Mouse (Mus musculus): ENCODE results near the gene Gatad2a.
"Not testable (repeated sequence)": the region's sequence is repeated elsewhere in the genome, so short reads cannot be mapped to it uniquely, and the experiment has no call there.

Gatad2a gene

GRCm38 (mm10) chr8:69995422-69995775 lies 785 bp downstream of the Gatad2a start:
- DNase-seq (ENCODE audit: low spot score in 2 of 2), result no peak

GRCm38 (mm10) chr8:69988936-69989335 lies 7.2 kb downstream of the Gatad2a start:
- DNase-seq (ENCODE audit: low spot score in 2 of 2), result not testable (repeated sequence)

DNA sequence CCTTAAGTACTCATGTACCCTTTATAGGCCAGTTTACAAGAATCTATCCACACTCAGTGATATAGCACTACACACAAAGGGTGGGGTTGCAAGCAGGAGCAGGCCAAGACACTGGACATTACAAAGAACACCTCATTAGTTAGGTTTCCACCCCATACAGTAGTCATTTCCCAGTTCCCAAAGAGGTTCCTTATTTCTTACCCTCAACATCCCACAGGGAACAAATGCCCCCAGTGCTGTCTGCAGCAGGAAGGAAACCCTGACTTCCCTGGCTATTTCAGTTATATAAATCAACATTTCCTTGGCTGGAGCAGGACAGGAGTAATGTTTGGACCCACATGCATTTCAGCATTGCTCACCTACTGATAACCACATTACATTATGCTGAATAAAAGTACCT lies 8.4 kb downstream of the Gatad2a start:
- DNase-seq (ENCODE audit: low spot score in 2 of 2), result no peak

DNA sequence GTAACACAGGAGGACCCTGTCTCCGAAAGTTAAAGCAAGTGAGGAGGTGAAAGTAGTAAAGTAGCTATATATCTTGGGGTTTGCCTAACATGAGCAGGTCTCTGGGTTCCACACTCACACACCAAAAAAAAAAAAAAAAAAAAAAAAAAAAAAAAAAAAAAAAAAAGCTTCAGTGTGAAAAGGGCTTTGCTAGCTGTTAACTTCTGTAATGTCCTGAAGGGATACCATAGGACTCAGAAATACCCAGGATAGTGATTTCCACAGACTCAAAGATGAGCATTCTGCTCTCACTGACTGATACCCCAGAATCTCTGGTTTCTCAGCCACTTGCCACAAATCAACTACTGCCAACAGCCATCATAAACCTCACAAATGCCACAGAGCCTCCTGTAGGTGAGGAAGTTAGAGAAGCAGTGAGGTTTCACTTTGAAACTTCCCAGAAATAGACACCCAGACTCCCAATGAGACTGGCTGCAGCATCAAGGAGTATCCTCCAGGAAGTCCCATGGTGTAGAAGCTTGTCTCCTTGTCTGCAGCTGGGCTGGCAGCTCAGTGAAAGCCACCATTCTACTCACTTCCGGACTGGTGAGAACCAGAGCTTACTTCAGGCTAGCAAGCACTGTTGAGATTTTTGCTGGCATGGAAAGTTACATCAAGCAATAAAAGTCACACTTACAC lies 11.2 kb downstream of the Gatad2a start:
- DNase-seq (ENCODE audit: low spot score in 2 of 2), result no peak

DNA sequence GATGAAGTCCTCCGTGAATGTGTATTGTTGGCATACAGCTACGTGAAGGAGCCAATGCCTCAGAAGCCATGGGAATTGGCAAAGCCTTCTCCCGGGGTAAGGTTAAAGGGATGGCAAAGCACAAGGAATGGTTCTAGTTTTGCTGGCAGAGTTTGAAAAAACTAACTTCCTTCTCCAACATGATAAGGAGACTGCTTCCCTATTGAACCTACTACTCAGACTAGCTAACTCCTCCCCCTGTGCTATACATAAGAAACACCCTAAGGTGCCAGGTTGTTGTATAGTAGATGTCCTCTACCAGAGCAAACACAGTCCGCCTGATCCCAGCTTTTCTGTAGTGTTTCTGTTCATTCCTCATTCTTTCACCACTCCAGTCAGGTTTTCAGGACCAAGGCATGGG lies 17.7 kb downstream of the Gatad2a start:
- DNase-seq (ENCODE audit: low spot score in 2 of 2), result no peak

DNA sequence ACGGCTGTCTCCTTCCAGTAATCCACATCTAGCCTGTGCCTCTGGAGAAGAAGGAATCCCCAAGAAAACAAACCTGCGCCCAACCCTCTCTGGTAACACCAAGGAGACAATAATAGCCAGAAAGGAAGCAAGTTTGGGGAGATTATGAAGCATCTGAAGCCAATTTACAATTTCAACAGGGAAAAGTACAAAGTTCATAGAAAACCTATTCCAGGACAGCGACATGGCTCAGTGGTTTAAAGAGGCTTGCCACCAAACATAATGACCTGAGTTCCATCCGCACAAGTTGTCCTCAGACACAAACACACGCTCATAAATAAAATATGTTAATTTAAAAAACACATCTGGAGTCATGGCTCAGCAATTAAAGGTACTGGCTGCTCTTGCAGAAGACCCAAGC lies 21.4 kb downstream of the Gatad2a start:
- DNase-seq (ENCODE audit: low spot score in 2 of 2), result no peak

DNA sequence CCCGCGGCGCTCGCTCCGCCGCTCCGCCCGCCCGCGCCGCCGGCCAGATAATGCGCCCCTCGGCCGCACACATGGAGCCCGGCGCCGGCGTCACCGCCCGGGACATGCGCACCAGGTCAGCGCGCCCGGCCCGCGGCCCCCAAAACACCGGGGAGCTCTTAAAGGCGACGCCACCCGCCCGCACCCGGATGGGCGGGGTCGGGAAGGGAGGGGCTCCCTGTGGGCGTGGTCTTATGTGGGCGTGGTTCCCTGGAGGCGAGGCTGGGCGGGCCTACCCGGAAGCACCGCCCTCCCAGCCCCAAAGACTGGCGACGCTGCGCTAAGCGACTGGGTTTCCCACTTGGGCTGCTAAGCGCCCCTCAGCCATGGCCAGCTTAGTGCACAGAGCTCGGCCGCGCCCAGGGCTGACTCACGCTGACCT lies 22.0 kb downstream of the Gatad2a start:
- peak; percentile 93 to 94 for DNase-seq (ENCODE audit: low spot score in 2 of 2)

DNA sequence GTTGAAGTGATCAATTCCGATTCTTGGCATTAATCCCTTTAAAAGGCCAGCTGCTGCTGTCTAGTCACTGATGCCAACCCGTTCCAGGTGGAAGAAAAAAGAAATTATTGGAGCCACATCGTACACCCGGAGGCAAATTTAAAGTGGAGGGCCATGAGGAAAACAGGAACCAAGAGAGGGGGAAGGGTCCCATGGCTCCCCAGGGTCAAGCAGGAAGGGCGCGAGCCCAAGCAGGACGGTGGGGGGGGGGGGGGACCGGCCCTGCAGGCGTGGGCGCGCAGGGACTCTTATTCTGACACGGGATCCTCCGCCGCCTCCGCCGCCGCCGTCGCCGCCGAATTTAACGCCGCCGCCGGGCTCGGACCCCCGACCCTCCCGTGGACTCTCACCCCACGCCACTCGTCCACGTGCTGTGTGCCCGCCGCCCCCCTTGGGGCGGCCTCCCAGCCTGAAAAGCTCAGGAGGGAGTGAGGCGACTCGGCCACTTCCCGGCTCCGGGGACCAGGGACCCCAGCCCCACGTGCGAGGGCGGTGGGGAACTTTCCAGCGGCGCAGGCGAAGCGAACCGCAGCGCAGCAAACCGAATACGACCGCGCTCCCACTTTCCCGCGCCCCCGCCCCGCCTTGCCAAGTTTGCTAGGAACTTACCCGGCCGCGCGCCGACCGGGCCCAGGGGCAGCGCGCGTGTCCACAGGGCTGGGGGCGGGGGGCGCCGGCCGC lies 22.6 kb downstream of the Gatad2a start:
- peak in 1 of 2 experiments; percentile 42 for DNase-seq (ENCODE audit: low spot score in 2 of 2)

DNA sequence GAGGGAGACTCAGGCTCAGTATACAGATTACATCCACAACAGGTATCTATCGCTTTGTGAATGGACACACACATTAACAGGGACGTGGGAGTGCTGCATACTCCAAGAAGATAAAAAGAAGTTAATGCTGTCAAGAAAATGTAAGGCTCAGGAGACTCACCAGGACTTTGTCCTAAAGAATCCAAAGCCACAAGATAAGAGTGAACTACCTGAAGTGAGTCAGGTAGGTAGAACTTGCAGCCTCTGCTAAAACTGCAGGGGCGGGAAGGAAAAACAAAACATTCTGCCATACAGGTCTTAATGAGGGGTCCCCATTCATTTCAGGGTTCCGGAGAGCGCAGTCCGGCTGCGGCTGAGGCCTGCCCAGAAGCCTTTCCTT lies 23.1 kb downstream of the Gatad2a start:
- no peak for DNase-seq (ENCODE audit: low spot score in 2 of 2)

DNA sequence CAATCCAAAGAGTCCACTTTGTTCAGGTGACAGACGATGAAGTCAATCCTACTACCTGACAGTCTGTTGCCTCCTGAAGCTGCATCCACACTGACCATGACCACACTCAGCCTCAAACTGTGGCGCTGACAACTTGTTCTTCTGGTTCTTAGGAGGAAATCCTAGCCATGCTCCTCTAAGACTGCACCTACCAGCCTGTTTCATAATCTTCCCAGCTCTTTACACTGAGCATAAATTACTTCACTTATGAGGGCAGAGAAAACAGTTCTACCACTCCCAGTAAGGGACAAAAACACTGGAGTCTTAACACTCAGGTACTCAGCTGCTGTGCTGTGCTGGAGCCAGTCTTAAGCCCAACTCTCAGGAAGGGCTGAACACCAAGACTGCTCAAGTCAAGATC lies 25.3 kb downstream of the Gatad2a start:
- DNase-seq (ENCODE audit: low spot score in 2 of 2), result no peak

DNA sequence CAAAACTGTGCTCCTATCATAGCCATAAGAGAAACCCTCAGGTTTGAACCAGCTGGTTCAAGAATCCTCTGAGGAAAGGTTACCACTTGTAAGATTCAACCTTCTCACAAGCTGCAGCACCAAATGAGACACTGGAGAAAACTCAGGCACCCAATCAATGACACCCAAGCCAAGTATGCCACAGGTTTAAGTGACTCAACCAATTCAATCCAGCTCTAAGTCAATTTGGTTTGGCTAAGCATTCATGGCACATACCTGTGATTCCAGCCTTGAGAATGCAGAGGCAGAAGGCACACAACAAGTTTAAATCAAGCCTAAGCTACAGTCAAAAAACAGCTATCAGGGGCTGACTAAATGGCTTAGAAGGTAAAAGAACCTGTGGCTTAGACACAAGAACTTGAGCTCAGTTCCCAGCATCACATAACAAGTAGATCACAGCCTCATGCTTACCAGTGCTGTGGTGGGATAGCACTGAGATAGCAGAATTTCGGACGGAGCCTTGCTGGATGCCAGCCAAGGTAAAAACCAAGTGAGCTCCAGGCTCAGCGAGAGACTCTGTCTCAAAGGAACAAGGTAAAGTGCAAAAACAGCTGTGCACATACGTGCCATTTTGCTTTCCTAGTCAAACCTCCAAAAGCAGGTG lies 28.8 kb downstream of the Gatad2a start:
- no peak for DNase-seq (ENCODE audit: low spot score in 2 of 2)

DNA sequence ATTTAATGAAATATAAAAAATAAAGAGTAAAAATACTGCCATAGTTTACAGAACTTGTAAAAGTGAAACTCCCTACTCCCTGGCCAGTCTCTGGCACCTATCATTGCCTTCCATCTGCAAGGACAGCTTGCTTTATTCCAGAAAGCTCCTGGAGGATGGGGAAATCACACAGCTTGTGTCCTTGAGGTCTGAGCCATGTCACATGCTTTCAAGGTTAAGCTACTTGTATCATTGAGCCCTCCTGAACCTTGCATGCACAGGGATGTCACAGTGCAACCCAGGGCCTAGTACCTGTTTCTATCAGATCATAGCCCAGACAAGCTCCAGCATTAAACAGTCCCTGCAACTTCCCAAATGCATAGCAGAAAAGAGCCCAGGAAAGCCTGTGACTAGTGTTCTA lies 36.9 kb downstream of the Gatad2a start:
- DNase-seq (ENCODE audit: low spot score in 2 of 2), result no peak

DNA sequence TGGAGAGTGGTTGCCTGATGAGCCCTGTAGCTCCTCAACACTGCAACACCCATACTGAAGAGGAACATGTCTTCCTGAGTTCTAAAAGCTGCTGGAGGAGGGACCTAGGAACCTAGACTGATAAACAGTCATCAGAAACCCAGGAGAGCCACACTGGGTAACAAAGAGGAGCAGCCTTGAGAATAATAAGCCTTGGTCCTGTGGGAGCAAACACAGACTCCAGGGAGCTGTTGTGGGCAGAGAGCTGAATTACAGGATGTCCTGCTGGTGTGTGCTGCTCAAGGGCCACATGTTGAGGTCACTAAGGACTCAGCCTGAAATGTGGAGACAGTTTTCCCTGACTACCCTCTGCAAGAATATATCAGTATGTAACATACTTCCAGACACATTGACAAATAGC lies 38.3 kb downstream of the Gatad2a start:
- no peak for DNase-seq (ENCODE audit: low spot score in 2 of 2)

GRCm38 (mm10) chr8:69957419-69957818 lies 38.8 kb downstream of the Gatad2a start:
- no peak for DNase-seq (ENCODE audit: low spot score in 2 of 2)

DNA sequence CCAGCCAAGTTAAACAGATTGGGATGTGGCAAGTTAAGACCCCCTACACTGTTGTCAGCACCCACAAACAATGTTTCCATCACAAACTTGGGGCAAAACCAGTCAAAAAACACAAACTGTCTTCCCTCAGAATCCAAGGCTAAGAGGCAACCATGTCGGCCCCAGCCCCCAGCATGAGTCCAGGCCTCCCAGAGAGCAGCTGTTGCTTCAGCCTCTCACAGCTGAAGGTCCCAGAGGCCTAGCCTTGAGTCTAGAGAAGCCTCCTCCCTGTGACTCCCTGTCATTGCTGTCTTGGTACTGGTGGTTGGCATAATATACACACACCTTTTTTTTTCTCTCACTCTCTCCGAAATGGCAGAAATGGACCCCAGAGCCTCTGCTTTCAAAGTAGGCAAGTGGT lies 39.5 kb downstream of the Gatad2a start:
- DNase-seq (ENCODE audit: low spot score in 2 of 2), result no peak

DNA sequence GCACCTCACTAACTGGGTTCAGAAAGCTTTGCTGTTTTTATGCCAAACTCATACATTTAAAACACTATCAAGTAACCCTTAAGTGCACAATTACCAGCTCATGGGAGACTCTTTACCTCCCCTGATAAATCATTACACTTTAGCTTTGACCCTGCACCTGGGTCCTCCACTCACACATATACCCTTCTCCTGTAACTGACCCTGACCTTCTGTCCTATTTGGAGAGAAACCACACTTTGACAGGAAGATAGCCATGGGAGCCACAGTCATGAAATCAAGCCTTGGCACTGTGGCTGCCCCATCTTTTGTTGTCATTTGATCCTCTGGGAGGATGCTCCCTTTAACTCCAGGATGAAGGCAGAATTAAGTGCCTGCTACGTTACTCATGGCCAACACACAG lies 41.5 kb downstream of the Gatad2a start:
- no peak for DNase-seq (ENCODE audit: low spot score in 2 of 2)

DNA sequence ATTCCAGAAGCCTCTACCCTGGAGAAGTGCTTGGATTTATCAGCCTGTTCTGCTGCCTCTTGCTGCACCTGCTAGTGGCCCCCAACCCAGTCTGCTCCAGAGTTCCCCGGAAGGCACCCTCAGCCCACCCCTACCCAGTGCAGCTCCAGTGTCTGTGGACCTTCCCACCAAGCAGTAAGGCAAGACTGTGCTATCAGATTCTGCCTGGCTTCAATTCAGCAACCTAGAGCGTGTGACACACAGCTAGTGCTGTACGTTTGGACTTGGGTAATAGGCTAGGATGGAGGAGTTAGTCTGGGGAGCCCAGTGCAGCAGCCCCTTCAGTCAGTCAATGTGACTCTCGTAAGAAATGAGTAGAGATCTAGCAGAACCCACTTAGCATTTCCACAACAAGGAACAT lies 42.0 kb downstream of the Gatad2a start:
- DNase-seq (ENCODE audit: low spot score in 2 of 2), result no peak

- DNase-seq (ENCODE audit: low spot score in 2 of 2), result no peak
These were observed 45.9 kb downstream of the Gatad2a start for GRCm38 (mm10) chr8:69950300-69950699.

DNA sequence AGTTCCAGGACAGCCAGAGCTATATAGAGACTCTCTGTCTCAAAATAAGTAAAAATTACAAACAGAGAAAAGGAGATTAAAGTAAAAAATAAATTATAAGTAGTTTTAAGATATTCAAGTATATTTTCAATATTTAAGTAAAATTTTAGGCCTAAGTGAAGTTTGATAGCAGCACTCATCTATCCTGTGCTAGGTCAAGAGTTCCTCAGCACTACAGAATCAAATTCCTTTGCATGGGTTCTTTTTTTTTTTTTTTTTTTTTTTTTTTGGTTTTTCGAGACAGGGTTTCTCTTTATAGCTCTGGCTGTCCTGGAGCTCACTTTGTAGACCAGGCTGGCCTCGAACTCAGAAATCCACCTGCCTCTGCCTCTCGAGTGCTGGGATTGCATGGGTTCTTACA lies 53.7 kb downstream of the Gatad2a start:
- DNase-seq (ENCODE audit: low spot score in 2 of 2), result not testable (repeated sequence)

DNA sequence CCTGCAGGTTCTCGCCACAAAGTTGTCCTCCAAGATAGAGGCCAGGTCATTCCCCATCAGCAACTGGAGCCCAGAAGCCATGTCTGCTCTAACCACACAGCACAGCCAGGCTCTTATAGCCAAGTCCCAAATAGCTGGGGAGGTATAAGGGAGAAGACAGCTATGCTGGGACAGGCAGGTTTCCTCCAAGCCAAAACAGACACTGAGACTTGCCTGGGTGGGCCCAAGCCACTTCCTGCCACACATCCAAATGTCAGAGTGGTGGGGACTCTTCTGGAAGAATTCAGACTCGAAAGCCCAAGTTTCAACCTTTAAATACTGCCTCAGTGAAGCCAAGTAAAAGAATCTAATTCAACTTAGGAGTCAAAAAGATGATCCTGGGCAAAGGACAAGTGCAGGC lies 55.8 kb downstream of the Gatad2a start:
- DNase-seq (ENCODE audit: low spot score in 2 of 2), result no peak

DNA sequence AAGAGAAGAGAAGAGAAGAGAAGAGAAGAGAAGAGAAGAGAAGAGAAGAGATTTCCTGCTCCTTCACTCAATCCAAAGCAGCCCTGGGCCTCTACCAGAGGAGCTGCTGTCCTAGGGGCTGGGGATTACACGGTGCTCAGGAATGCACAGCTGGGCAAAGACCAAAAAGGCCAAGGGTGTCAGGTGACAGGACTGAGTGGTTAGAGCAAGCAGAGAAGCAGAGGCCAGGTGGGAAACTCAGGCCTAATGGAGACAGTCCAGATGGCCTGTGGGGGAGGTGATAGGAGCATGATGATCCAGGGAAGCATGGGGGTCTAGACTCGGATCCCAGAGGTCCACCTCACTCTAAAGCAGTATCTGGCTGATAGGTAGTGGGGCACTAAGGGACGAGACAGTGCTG lies 56.6 kb downstream of the Gatad2a start:
- no peak for DNase-seq (ENCODE audit: low spot score in 2 of 2)

DNA sequence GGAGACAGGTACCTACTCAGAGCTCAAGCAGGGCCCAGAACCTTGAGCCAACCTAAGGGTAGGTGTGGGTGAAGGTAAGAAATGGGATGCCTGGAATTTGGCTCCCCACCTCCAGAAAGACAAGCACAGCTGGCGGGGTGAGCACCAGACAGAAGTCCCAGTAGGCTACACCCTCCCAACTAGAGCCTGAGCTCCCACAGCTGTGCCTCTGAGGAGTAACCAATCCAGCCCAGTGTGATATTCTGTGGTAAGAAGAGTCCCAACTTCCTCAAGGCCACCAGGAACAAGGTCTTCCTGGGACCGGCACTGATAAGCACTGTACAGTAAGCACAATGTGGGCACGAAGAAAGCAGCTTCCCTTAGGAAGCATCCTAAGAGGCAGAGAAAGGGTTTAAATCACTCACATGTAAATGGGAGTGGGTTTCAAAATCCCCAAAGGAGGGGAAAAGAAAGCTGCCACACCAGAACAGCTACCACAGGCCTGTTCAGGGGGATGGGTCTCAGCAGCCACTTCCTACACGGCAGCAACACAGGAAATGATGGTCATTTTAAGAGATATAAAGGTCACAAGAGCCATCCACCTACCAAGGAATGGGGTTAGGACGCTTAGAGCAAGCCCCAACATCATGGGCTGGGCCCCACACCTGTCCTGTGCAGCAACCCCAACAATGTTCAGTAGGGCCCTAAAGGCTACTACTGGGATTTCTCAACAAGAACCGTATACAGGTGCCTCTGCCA lies 57.8 kb downstream of the Gatad2a start:
- DNase-seq (ENCODE audit: low spot score in 2 of 2), result no peak

GRCm38 (mm10) chr8:69937466-69937865 lies 58.7 kb downstream of the Gatad2a start:
- DNase-seq (ENCODE audit: low spot score in 2 of 2), result no peak
